Mouse (Mus musculus): Measurements from ENCODE around the gene Abcg1.

GRCm38 (mm10) chr17:31069121-31069520, 11.6 kb downstream of the Abcg1 start:
- no peak for TF ChIP-seq CTCF (IDR thresholded peaks at IDR 0.05; ENCODE audit: insufficient read depth, low read depth, low read length)
- TF ChIP-seq POLR2A (IDR thresholded peaks at IDR 0.05; ENCODE audit: insufficient read depth, low read depth, low read length), result no peak

All from olfactory bulb, adult 2 months (tissue).